Mouse (Mus musculus): ENCODE data around the gene Igfbp5. TPM values are rescaled to one million over a fixed set of nuclear protein-coding genes. Genes with fewer than 3 reads are reported as not detected.

Igfbp5 gene
- total and polyA plus RNA-seq, 3 experiments = 0.03 TPM; not detected in 2

- Histone ChIP-seq H3K4me1 (ENCODE audit: control insufficient read depth in 1 of 2, insufficient read depth in 2 of 2, low read length in 2 of 2) (no peaks in the 10 kb centered on the region), H3K79me2 (ENCODE audit: control insufficient read depth, insufficient read depth, low read length, poor library complexity) (no peaks in the 10 kb centered on the region), H3K27me3 (ENCODE audit: control insufficient read depth in 1 of 2, insufficient read depth in 2 of 2, low read length in 2 of 2) (no peaks in the 10 kb centered on the region), H3K4me3 (ENCODE audit: control insufficient read depth in 1 of 2, insufficient read depth in 1 of 2, low read depth in 2 of 2, low read length in 2 of 2) (no peak overlapping the region), H3K36me3 (ENCODE audit: control insufficient read depth in 1 of 2, insufficient read depth in 2 of 2, low read length in 2 of 2) (no peaks in the 10 kb centered on the region), H3K27ac (ENCODE audit: control insufficient read depth, low read depth, low read length) (no peak overlapping the region), H3K9ac (ENCODE audit: control insufficient read depth, low read depth, low read length, poor library complexity, severe bottlenecking) (no peak overlapping the region), H3K9me3 (replicated peaks; ENCODE audit: insufficient read depth, low read length) (no peaks in the 10 kb centered on the region)
- no peak for DNase-seq (ENCODE audit: low read depth, low spot score)
- no peak for TF ChIP-seq RCOR1 (IDR thresholded peaks at IDR 0.05; ENCODE audit: low read depth, low read length)
These were observed 31.8 kb downstream of the Igfbp5 start for GRCm38 (mm10) chr1:72842666-72843459.

DNA sequence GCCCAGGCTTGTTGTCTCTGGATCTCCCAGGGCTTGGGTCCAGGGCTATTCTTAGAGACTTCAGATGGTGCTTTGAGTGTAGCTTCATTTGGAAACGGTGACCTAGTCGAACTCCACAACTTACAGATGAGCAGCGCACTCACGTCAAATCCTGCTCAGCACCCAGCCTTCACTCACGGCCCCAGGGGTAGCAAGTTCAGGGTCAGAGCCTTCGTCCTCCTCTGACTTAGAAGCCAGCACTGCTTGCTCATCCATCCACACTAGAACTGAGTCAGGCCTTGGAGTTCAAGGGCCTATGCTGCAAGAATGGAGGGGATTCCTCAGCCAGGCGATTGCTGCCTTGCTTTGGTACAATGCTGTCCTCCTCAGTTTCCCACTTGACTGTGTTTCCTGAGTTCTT lies 34.9 kb downstream of the Igfbp5 start:
- H3K27me3 ChIP-seq (ENCODE audit: control insufficient read depth in 1 of 2, insufficient read depth in 2 of 2, low read length in 2 of 2) = no peaks in the 10 kb centered on the region; a peak in 1 of 4 replicates
- no peak for TF ChIP-seq ZNF384 (IDR thresholded peaks at IDR 0.05; ENCODE audit: low read depth, low read length)
- no peak for TF ChIP-seq TAL1 (IDR thresholded peaks at IDR 0.05; ENCODE audit: low read length)
- TF ChIP-seq GABPA (IDR thresholded peaks at IDR 0.05; ENCODE audit: low read depth, low read length) = no peak
- TF ChIP-seq ZKSCAN1 (IDR thresholded peaks at IDR 0.05; ENCODE audit: low read depth, low read length) = no peak
- no peak for TF ChIP-seq NRF1 (IDR thresholded peaks at IDR 0.05; ENCODE audit: insufficient read depth, low read depth, low read length, poor library complexity, severe bottlenecking)
- no peak overlapping the region for H3K27ac ChIP-seq (ENCODE audit: control insufficient read depth, low read depth, low read length)
- H3K4me3 ChIP-seq (ENCODE audit: control insufficient read depth in 1 of 2, insufficient read depth in 1 of 2, low read depth in 2 of 2, low read length in 2 of 2) = no peak overlapping the region
- no peaks in the 10 kb centered on the region for H3K9me3 ChIP-seq (replicated peaks; ENCODE audit: insufficient read depth, low read length)
- H3K4me1 ChIP-seq (ENCODE audit: control insufficient read depth in 1 of 2, insufficient read depth in 2 of 2, low read length in 2 of 2) = no peaks in the 10 kb centered on the region
- H3K79me2 ChIP-seq (ENCODE audit: control insufficient read depth, insufficient read depth, low read length, poor library complexity) = no peaks in the 10 kb centered on the region
- DNase-seq (ENCODE audit: low read depth, low spot score) = no peak
- H3K9ac ChIP-seq (ENCODE audit: control insufficient read depth, low read depth, low read length, poor library complexity, severe bottlenecking) = no peak overlapping the region
- H3K36me3 ChIP-seq (ENCODE audit: control insufficient read depth in 1 of 2, insufficient read depth in 2 of 2, low read length in 2 of 2) = no peaks in the 10 kb centered on the region

DNA sequence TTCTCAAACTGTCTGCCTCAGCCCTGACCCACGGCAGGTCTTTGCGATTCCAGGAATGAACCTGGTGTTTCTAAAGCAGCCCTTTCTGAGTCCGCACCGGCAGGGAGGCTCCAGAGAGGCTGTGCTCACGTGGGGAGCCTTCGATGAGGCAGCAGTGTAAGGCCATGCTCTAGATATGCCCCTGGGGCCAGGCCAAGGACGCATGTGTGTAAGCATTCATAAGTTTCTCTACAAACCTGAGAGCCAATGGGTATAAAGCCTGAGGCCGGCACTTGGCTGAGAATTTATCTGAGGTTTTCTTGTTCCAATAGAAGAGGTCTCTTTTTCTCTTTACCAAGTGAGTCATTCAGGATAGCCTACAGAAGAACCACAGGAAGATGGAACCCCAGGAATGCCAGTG lies 35.3 kb downstream of the Igfbp5 start:
- Histone ChIP-seq H3K79me2 (ENCODE audit: control insufficient read depth, insufficient read depth, low read length, poor library complexity) (no peaks in the 10 kb centered on the region), H3K27me3 (ENCODE audit: control insufficient read depth in 1 of 2, insufficient read depth in 2 of 2, low read length in 2 of 2) (no peaks in the 10 kb centered on the region; a peak in 1 of 4 replicates), H3K9me3 (replicated peaks; ENCODE audit: insufficient read depth, low read length) (no peaks in the 10 kb centered on the region), H3K27ac (ENCODE audit: control insufficient read depth, low read depth, low read length) (no peak overlapping the region), H3K4me1 (ENCODE audit: control insufficient read depth in 1 of 2, insufficient read depth in 2 of 2, low read length in 2 of 2) (no peaks in the 10 kb centered on the region), H3K36me3 (ENCODE audit: control insufficient read depth in 1 of 2, insufficient read depth in 2 of 2, low read length in 2 of 2) (no peaks in the 10 kb centered on the region), H3K4me3 (ENCODE audit: control insufficient read depth in 1 of 2, insufficient read depth in 1 of 2, low read depth in 2 of 2, low read length in 2 of 2) (no peak overlapping the region), H3K9ac (ENCODE audit: control insufficient read depth, low read depth, low read length, poor library complexity, severe bottlenecking) (no peak overlapping the region)
- no peak for DNase-seq (ENCODE audit: low read depth, low spot score)
- TF ChIP-seq ETS1 (IDR thresholded peaks at IDR 0.05; ENCODE audit: low read depth, low read length) (no peak), MYC (IDR thresholded peaks at IDR 0.05; ENCODE audit: low read depth, low read length) (no peak), ZNF384 (IDR thresholded peaks at IDR 0.05; ENCODE audit: low read depth, low read length) (no peak), GATA1 (IDR thresholded peaks at IDR 0.05; ENCODE audit: low read depth, low read length) (no peak), EP300 (IDR thresholded peaks at IDR 0.05; ENCODE audit: low read depth in 1 of 2, low read length in 2 of 2) (no peak), CHD1 (IDR thresholded peaks at IDR 0.05; ENCODE audit: low read depth, low read length) (no peak), TBP (IDR thresholded peaks at IDR 0.05; ENCODE audit: low read depth, low read length) (no peak), SIN3A (IDR thresholded peaks at IDR 0.05; ENCODE audit: low read length) (no peak), BHLHE40 (IDR thresholded peaks at IDR 0.05; ENCODE audit: borderline replicate concordance, low read depth, low read length) (no peak), MEF2A (IDR thresholded peaks at IDR 0.05; ENCODE audit: extremely low read depth, insufficient replicate concordance, low read depth, low read length, poor library complexity, severe bottlenecking) (no peak), POLR2AphosphoS2 (IDR thresholded peaks at IDR 0.05; ENCODE audit: low read length) (no peak)
